Mouse (Mus musculus) G1E (cell line): Measurements from ENCODE around the gene Sfxn2.

Source experiments
- CTCF ChIP-seq: IDR thresholded peaks from 2 replicates; pipeline ENCODE4 v1.5.1; 2012; ENCODE audit warnings: low read depth, low read length, inconsistent platforms, mixed read lengths
- GATA1 ChIP-seq: IDR thresholded peaks from 2 replicates; pipeline ENCODE4 v1.6.1; 2012; ENCODE audit warnings: borderline replicate concordance, low read length, inconsistent platforms, mixed read lengths

DNA sequence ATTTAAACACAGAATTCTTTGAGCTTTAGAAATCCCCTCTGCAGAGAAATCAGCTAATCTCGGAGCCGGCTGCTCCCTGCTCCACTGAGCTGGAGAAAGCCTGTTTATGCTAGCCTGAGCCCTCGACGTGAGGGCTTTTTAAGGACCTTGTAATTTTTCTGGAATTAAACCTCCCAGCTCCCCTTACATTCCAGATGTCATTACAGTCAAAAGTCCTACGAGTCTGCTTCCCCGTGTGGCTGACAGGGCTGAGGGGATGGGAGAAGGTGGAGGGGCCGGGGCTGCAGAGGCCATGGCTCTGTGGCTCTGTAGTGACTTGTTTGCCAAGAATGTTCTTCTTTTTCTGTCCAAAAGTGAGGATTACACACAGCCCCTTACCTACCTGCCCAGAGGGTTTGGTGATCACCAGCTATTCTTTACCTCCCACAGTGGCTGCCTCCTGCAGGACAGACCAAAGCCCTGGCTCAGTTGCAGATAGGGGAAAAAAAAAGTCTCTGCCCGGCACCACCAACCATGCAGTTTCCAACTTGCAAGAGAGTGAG lies 42.6 kb upstream of the Sfxn2 start:
- TF ChIP-seq CTCF (no peak), GATA1 (no peak)
